Mouse (Mus musculus) frontal cortex, postnatal 25 days (tissue): Measurements from ENCODE around the gene Samsn1.

Source experiments
- DNase-seq, 2 experiments: peaks; one replicate each; pipeline ENCODE4 v3.0.0; 2022; ENCODE audit warnings: low spot score in 2 of 2

Samsn1 gene

GRCm38 (mm10) chr16:76022181-76022580, at the start of gene Samsn1:
Samsn1 (minus strand) TSS chr16:76022281.
- DNase-seq = no peak

- DNase-seq = no peak
Observed at GRCm38 (mm10) chr16:76066082-76066635, 44.1 kb upstream of the Samsn1 start.

DNA sequence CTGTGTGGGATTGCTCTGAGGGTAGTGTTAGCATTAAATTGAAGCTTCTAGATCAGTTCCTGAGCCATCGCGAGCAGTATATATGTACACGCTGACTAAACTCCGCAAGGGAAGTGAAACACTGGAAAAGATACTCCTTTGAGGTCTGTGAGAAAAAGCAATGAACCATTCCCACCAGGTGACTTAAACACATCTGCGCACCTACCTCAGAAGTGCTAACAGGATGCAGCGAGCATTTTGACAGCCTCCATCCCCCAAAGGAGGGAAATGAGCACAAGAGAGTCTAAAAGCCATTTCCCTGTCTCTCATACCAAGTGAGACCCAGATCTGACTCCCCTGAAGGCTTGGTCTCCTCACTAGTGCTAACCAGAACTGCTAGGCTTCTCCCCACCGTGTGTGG, 32.9 kb upstream of the Samsn1 start:
- no peak for DNase-seq

DNA sequence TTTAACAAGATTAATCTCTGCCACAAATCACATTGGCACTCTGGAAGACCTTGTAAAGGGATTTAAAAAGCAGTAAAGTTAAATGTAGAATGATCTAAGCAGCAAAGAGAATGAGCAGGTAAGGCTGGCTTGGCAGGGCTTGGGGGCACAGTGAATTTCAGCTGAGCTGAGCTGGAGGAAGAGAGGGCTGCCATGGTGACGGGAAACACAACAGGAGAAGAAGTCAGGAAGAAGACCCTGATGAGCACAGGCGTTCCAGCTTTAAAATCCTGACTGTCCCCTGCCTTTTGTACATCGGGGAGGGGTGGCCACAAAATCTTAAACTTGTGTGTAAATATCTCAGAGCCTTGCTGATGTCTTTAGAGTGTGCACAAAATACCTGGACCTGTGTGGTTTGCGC, 32.0 kb upstream of the Samsn1 start:
- no peak for DNase-seq

DNA sequence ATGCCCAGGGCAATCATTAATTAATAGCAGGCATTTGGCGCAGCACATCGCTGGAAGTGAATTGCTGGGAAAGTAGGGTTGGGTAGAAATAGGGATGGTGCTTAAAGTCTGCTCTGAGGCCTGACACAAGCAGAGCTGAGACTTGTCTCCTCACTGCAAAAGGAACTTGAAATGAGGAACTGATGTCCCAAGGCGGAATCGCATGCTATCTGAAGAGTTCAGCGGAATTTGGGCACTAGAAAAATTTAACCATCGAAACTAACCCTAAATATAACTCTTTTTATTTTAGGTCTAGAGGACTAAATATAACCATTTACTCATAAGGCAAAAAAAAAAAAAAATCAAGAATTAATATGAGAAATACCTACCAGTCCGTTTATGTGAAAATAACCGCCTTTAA, 31.5 kb upstream of the Samsn1 start:
- DNase-seq = no peak

DNA sequence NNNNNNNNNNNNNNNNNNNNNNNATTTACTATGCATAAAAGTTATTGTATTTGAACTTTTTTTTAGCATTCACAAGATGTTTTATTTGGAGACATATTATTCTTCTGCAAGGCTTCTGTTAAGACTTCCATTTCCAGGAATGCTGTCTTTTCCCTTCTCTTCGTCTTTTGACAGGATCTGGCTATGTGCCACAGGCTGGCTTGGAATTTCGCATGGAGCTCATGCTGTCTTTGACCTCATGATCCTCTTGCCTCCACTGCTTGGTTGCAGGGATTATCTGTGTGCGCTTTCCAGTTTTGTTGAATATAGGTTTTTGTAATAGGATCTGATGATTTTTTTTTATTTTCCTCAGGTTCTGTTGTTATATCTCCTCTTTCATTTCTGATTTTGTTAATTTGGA, 25.0 kb upstream of the Samsn1 start:
- no peak for DNase-seq

GRCm38 (mm10) chr16:76040319-76040945, 18.4 kb upstream of the Samsn1 start:
- no peak for DNase-seq

DNA sequence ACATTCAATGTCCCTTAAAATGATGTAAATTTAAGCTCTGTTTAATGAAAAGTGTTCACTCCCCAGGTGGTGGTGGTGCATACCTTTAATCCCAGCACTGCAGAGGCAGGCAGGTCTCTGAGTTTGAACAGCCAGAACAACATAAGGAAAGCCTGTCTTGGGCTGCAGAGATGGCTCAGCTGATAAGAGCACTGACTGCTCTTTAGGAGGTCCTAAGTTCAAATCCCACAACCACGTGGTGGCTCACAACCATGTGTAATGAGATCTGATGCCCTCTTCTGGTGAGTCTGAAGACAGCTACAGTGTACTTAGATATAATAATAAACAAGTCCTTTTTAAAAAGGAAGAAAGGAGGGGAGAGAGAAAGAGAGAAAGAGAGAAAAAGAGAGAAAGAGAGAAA, 2.9 kb downstream of the Samsn1 start:
- no peak for DNase-seq

GRCm38 (mm10) chr16:76003812-76004389, 18.2 kb downstream of the Samsn1 start:
- no peak for DNase-seq

- no peak for DNase-seq
Observed at GRCm38 (mm10) chr16:76002870-76003572, 19.1 kb downstream of the Samsn1 start.

GRCm38 (mm10) chr16:76002287-76002686, 19.8 kb downstream of the Samsn1 start:
- DNase-seq = peak in 1 of 2 experiments; percentile 2

GRCm38 (mm10) chr16:76001788-76002187, 20.3 kb downstream of the Samsn1 start:
- no peak for DNase-seq

DNA sequence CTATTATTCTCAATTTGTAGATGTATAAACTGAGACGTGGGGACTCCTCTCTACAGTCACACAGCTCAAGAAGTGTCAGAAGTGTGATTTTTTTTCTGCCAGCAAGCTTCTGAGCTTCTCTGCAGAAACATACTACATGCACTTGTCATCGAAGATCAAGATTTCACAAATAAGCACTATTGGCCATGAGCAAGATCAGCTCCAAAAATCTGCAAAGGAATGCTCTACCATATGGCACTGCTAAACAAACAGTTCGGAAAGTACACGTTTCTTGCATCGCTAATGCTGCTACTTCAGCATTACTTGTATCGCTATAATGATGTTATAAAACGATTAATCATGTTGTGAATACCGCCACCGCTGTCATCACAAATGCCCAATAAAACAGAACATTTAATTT, 22.0 kb downstream of the Samsn1 start:
- DNase-seq = no peak

- DNase-seq = no peak
Observed at GRCm38 (mm10) chr16:75990173-75990572, 31.9 kb downstream of the Samsn1 start.

DNA sequence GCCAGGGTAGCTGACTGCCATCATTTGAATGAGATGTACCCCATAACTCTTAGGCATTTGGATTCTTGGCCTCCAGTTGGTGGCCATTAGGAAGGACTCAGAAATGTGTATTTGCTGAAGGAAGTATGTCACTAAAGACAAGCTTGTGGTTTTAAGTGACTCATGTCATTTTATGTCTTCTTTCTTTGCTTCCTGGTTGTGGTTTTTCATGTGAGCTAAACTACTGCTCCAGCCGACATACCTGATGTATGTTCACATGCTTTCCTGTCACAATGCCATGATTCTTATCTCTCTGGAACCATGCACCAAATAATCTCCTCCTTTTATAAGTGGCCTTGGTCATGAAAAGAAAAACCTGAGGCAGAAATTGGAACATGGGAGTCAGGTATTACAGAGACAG, 38.2 kb downstream of the Samsn1 start:
- no peak for DNase-seq

GRCm38 (mm10) chr16:75979381-75979780, 42.7 kb downstream of the Samsn1 start:
- no peak for DNase-seq

- DNase-seq = no peak
Observed at GRCm38 (mm10) chr16:75977798-75978197, 44.3 kb downstream of the Samsn1 start.

GRCm38 (mm10) chr16:75975682-75976332, 46.3 kb downstream of the Samsn1 start:
- no peak for DNase-seq

- no peak for DNase-seq
Observed at GRCm38 (mm10) chr16:75970266-75970998, 51.6 kb downstream of the Samsn1 start.

- no peak for DNase-seq
Observed at GRCm38 (mm10) chr16:75962021-75962420, 60.1 kb downstream of the Samsn1 start.

DNA sequence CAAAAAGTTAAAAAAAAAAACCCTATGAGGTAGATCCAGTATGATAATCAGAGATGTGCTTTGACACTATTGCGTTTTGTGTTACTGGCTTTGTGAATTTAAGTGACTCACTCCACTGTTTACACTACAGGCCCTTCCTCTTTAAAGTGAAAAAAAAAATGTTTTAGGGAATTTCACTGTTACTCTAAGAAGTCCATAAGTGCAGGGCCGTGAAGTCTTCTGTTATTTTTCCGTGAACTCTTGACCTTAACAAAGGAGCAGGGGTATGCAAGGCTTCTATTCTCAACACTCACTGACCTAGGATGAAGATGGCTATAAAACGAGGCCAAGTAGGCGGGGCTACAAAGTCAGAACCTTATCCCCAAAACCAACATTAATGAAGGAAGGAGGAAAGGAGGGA, 60.6 kb downstream of the Samsn1 start:
- DNase-seq = no peak

DNA sequence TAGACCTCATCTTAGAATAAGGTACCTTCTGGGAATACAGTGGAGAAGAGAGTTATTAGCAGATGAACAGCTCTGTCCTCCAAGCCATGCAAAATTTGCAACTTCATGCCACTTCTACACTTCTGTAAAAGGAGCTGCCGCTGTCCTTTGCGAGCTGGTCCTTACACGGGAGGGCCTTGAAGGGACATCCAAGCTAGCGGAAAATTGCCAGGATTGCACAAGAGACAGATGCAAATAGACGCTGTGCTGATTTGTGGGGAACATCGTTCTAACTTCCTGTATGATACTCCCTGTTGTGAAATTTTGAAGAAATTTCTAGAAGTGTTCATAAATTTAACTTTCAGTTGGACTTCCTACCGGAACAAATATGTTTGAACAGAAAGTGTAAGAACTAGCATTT, 61.0 kb downstream of the Samsn1 start:
- DNase-seq = no peak
